Mouse (Mus musculus) testis, postnatal 14 days (tissue): ENCODE measurements at regions not wholly inside any gene's neighbourhood (a gene's known extent, or its start where the extent isn't known, plus 50 kb on each side); places are given as distances from the start of the nearest gene placed in this dataset.

Experiments
- DNase-seq: peaks from one replicate; pipeline ENCODE4 v3.0.0; 2021; ENCODE audit warnings: low spot score

GRCm38 (mm10) chr11:64800246-64801121, 178.4 kb upstream of the Elac2 start:
- DNase-seq = no peak

GRCm38 (mm10) chr11:64801351-64801750, 177.5 kb upstream of the Elac2 start:
- DNase-seq = no peak

- DNase-seq = no peak
Measured at GRCm38 (mm10) chr11:64805567-64805966, 173.3 kb upstream of the Elac2 start.

- DNase-seq = no peak
Measured at GRCm38 (mm10) chr11:64812408-64812807, 166.4 kb upstream of the Elac2 start.

DNA sequence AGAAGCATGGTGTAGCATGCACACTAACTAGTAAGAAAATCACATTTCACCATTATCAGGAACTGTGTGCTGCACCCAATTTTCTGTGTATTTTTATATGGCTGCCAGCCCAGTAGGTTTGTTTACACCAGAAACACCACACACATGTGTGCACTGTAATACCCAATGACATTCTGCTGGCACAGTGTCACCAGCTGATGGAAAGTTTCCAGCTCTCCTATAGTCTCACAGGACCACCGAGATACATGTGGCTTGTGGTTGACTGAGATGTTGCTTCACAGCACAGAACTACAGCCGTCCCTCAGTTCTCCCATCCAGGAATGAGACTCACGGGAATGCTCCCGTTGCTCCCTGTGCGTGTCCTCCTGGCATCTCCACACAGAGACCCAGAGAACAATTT, 149.4 kb upstream of the Elac2 start:
- DNase-seq = no peak

DNA sequence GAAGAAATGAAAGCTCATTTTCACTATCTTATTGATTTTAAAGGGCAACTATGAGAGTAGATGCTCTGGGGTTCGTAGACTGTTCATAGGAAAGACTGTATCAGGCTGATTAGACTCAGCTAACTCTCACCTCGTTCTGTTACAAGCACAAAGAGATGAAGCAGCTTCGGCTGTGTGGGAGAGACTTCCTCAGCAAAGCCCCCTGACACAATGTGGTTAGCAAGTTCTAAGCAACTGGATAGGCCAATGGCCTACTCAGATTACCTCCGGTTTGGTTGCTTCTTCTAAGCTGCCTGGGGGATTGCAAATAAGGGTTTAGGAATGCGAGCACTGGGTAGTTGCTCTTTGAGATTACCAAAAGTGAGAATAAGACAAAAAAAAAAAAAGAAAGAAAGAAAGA, 146.4 kb upstream of the Elac2 start:
- DNase-seq = no peak

DNA sequence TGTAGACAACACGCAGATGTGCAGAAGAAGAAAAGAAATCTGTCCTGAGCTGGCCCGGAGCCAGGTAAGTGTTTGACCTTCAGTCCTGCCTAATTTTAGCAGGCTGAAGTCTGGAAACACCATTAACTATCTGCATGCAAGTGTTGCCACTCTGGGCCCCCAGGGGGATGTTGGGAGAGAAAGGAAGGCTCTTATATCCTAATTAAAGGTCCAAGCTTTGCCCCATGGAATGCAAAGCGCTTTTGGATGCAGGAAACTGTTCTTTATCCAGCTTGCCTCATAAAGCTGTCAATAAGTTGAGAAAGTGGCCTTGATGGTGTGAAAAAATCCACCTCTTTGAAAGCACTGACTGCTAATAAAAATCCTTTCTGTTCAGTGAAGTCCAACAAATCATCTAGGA, 145.1 kb upstream of the Elac2 start:
- DNase-seq = no peak

DNA sequence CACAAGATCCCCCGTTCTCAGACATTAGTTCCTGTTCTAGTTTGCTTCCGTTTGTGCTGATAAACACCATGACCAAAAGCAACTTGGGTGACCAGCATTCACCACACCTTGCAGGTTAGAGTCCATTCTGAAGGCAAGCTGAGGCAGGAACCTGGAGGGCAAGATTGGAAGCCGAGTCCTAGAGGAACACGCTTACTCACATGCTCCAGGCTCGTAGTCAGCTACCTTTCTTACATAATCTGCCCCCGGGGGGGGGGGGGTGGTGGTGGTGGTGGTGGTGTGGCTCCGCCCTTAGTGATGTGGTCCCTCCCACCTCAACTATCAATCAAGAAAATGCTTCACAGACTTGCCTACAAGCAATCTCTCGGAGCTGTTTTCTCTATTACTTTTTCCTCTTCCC, 142.1 kb upstream of the Elac2 start:
- DNase-seq = no peak

- no peak for DNase-seq
Measured at GRCm38 (mm10) chr11:64841092-64841491, 137.7 kb upstream of the Elac2 start.

DNA sequence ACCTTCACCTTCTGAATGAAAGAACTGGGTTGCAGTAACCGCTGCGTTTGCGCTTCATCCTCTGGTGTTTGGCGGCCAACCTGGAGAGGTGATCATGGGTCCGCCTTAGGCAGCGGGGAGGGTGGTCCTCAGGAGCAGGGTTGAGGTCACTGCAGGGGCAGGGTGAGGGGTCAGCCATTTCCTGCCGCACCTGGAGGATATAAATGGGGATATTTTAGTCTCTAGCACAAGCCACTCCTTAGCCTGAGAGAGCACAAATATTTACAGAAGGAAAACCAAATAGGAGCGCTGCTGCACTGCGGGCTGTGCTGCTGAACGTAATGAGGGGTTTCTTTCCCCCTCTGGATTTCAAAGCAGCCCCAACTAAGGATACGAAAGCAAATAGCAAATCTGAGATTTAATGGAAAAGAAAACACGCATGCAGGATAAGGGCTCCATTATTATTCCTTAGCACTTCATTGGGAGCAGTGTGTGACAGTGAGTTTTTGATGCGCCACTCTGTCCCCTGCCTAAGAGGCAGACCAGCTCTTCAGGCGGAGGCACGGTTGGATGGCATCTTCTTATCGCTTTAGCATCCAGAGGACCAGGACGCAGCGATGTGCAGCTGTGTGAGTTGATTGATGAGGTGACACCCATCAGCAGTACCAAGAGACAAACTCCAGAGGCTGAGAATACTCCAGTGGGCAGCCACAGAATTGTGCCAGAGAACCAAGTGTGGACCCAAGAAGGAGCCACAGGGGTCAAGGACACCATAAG, 135.9 kb upstream of the Elac2 start:
- no peak for DNase-seq

DNA sequence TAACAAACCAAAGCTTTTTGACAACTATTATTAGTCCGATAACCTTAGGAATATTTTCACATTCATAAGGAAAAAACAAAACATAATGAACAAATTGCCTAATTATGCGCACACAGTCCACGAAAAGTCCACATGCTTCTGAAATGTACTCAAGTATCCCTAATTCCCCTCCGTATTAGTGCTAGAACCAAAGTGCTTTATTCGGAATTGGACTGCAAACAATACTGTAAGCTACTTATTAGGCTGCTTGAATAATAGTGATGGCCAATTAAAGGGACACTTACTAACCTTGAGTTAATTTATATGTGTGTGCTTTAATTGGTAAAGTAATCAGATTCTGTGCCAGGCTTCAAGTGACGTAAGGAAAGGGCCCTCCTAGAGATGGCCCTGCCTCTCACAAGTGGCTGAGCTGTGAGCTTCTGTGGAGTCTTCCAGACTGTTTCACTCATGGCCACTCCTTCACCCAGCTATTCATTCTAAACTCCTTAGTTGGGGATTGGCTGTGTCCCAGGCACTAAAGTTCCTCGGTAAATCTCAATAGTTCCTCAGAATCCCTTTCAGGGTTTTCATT, 132.2 kb upstream of the Elac2 start:
- no peak for DNase-seq

- DNase-seq = no peak
Measured at GRCm38 (mm10) chr11:64859636-64860035, 119.2 kb upstream of the Elac2 start.

DNA sequence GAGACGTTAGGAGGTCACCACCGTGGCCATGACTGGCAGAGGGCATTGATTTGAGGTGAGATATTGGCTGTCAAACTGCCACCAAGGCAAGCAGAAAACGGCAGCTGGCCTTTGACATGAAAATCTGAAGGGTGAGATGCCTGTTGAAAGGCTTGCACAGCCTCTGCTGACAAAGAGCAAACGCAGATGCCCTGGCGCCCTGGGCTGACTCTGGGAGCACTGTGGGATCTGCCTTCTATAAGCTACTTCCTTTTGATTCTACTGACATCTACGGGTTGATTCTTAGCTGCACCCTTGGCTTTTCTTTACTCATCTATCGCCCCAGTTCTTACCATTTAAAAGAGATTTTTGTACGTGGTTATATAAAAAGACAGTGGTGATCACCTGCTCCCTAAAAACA, 98.2 kb upstream of the Elac2 start:
- no peak for DNase-seq

GRCm38 (mm10) chr11:64884518-64884917, 94.3 kb upstream of the Elac2 start:
- DNase-seq = no peak

DNA sequence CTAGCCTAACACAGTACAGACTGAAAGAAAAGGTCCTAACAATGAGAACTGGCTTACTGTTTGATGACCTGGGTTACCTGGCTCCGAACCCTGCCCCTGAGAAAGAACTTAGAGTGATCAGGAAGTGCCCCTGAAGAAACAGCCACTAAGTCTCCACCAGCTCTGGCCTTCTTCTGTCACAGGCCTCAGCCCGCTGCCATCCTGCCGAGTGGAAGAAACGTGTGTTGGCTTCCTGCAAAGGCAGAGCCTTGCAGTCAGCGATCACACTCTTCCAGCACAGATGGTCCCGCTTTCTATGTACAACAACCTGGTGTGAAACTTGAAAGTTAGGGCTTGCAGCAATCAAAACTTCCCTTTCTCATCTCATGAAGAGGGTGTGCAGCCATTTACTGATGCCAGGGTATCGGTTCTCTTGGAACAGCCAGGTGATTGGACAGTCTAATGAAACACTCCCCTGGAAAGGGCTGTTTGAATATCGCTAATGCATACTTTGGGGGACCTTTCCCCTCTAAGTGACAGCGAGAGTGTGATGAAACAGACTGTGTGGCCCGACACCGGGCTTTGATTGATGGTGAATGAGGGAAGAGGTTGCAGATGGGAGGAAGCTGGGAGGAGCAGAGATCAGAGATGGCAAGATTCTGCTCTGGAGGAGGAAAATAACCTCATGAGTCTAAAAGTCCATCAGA, 89.4 kb upstream of the Elac2 start:
- no peak for DNase-seq

- DNase-seq = peak; percentile 4
Measured at GRCm38 (mm10) chr11:64890776-64891175, 88.1 kb upstream of the Elac2 start.

DNA sequence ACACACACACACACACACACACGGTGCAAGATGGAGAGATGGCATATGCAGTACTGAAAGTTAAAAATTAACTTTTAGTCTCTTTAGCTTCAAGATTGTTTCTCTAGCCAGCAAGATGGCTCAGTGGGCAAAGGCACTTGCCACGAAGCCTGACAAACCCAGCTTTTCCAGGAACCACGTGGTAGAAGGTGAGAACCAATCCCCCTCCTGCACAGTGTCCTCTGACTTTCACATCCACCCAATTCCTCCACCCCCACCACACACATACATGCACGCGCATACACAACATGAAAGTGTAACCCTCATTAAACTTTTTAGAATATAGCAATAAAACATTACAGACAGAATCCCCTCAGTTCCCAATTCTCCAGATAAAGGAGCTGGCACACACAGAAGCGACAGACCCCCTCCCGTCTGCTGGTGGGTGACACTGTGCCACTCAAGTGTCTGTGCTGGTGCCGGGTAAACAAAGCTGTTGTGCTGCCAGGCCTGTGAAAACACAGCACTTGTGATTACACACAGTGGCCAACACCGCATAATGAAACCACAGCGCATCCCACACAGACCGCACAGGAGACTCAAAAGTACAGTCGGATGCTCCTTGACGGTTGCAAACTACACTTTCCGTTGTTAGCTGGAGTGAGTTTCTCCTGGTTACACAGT, 82.9 kb upstream of the Elac2 start:
- no peak for DNase-seq

DNA sequence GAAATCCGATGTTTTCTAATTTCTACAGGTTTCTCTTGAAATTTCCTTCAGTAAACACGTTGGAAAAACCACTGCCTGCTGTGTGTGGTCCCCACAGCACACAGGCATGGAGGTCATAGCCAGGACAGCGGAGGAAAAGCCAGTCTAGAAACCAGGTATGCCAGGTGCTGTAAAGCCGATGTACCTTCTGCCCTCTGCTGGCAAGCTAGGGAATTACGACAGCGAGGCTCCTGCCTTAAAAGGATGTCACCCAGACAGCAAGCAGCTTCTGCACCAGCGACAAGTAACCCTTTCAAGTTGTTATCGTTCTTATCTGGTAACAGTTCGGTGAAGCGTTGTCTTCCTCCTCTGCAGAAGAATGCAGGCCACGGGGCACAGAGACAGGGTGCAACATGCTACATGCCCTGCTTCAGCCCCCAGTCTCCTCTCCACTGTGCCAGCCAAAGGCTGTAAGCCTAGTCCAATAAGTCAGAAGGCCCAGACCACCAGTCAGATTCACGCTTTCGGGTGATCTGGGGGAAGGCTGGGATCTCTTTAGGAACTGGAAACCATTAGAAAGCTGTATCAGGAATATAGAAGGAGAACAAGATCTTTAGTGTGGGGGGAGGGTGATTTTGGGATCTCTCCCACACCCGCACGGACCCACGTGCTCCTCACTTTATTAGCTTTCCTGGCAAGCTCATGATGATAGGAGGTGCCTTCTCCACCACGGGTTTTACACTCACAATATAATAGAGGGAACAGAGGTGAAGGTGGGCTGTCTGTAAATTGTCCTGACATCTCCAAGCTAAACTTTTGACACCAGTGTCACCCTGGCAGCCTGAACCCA, 79.9 kb upstream of the Elac2 start:
- DNase-seq = peak; percentile 70

GRCm38 (mm10) chr11:64899587-64900278, 79.1 kb upstream of the Elac2 start:
- no peak for DNase-seq

- peak; percentile 17 for DNase-seq
Measured at GRCm38 (mm10) chr11:64916783-64917182, 62.1 kb upstream of the Elac2 start.
